Mouse (Mus musculus) forebrain, embryonic 11.5 days (tissue): ENCODE data around the gene Tpr. TPM values are rescaled to one million over a fixed set of nuclear protein-coding genes. Genes with fewer than 3 reads are reported as not detected.

Source experiments
- polyA plus RNA-seq: library from polyadenylated mRNA; unstranded; fragments of >200 nt; fragmentation: Nextera tagmentation; extraction: Ambion mirVana; gene quantifications from 2 replicates; pipeline ENCODE4 v1.2.1, GENCODE M21; 2014

The Tpr gene
- polyA plus RNA-seq, 1 experiment from 2014 or later, result 191 TPM

Other genes starting within 250 kb of the Tpr start
- gene Pdc, start 73.4 kb upstream of the Tpr start, polyA plus RNA-seq, result 0.40 TPM in 1 of 2 replicates, not detected in the other
- 23.2 and 29.6 TPM in 2 replicates for gene Odr4, start 242 bp downstream of the Tpr start, polyA plus RNA-seq
- gene Prg4, start 73.3 kb downstream of the Tpr start, polyA plus RNA-seq, result 0.55 and 0.73 TPM in 2 replicates